Mouse (Mus musculus) embryonic facial prominence, embryonic 13.5 days (tissue): ENCODE data around the gene Gm21962. TPM values are rescaled to one million over a fixed set of nuclear protein-coding genes. Genes with fewer than 3 reads are reported as not detected.

Experiments used
- ATAC-seq: fragments of 200-750 bp; cut with Nextera tagmentation; 2 replicates; pipeline ENCODE4 v1.8.0; 2017; ENCODE audit warnings: low read depth; ENCODE audit not compliant: insufficient number of reproducible peaks, insufficient read depth, low FRiP score, low TSS enrichment
- H3K27ac ChIP-seq: fragments of 300-500 bp; sonication (generic); 2 replicates; pipeline ENCODE4 v1.5.1; 2015; ENCODE audit warnings: moderate library complexity, mild to moderate bottlenecking, inconsistent platforms
- H3K27me3 ChIP-seq: fragments of 300-500 bp; sonication (generic); 2 replicates; pipeline ENCODE4 v1.6.1; 2015; ENCODE audit warnings: mild to moderate bottlenecking, inconsistent platforms
- H3K36me3 ChIP-seq: fragments of 300-500 bp; sonication (generic); 2 replicates; pipeline ENCODE4 v1.6.1; 2015; ENCODE audit warnings: mild to moderate bottlenecking, inconsistent platforms
- H3K4me1 ChIP-seq: fragments of 300-500 bp; sonication (generic); 2 replicates; pipeline ENCODE4 v1.6.1; 2015; ENCODE audit warnings: inconsistent platforms
- H3K4me2 ChIP-seq: fragments of 300-500 bp; sonication (generic); 2 replicates; pipeline ENCODE4 v1.6.1; 2015; ENCODE audit warnings: moderate library complexity, mild to moderate bottlenecking, inconsistent platforms
- H3K4me3 ChIP-seq: fragments of 300-500 bp; sonication (generic); 2 replicates; pipeline ENCODE4 v1.5.1; 2015; ENCODE audit warnings: mild to moderate bottlenecking, inconsistent platforms
- H3K9ac ChIP-seq: fragments of 300-500 bp; sonication (generic); 2 replicates; pipeline ENCODE4 v1.6.1; 2015; ENCODE audit warnings: mild to moderate bottlenecking, inconsistent platforms
- H3K9me3 ChIP-seq: fragments of 300-500 bp; sonication (generic); 2 replicates; pipeline ENCODE4 v1.6.1; 2016; ENCODE audit warnings: inconsistent platforms
- WGBS: fragments of 180-500 bp; shearing (Covaris S2); methylation state at CpG from one replicate; pipeline ENCODE4 v1.1.7; 2015; ENCODE audit warnings: mixed read lengths; 5-methylcytosine and 5-hydroxymethylcytosine counted together
- polyA plus RNA-seq: library from polyadenylated mRNA; unstranded; fragments of >200 nt; fragmentation: Nextera tagmentation; extraction: Ambion mirVana; gene quantifications from 2 replicates; pipeline ENCODE4 v1.2.1, GENCODE M21; 2015

Gene Gm21962
- polyA plus RNA-seq, 1 experiment from 2014 or later, result not detected

GRCm38 (mm10) chr3:137644947-137645346 lies 26.4 kb upstream of the Gm21962 start:
- 63% methylated on average over 6 of the region's 6 CpGs for WGBS
- Histone ChIP-seq H3K9me3 (no peaks in the 10 kb centered on the region), H3K4me3 (no peak overlapping the region), H3K9ac (no peak overlapping the region), H3K4me2 (no peak overlapping the region), H3K4me1 (no peaks in the 10 kb centered on the region; the same call in 1 of the 2 replicates), H3K27me3 (no peaks in the 10 kb centered on the region), H3K27ac (no peak overlapping the region), H3K36me3 (no peaks in the 10 kb centered on the region)
- ATAC-seq, result no peak

GRCm38 (mm10) chr3:137647427-137648100 lies 23.8 kb upstream of the Gm21962 start:
- ATAC-seq, result no peak
- no peaks in the 10 kb centered on the region for H3K36me3 ChIP-seq
- H3K27ac ChIP-seq, result 0 out of 2 replicates have a peak overlapping the region, but pooled peaks have one; percentile 22
- 50% methylated on average over 12 of the region's 12 CpGs for WGBS
- no peak overlapping the region for H3K4me2 ChIP-seq
- H3K9me3 ChIP-seq, result no peaks in the 10 kb centered on the region
- no peak overlapping the region for H3K4me3 ChIP-seq
- H3K4me1 ChIP-seq, result no peaks in the 10 kb centered on the region; the same call in 1 of the 2 replicates
- no peak overlapping the region for H3K9ac ChIP-seq
- no peaks in the 10 kb centered on the region for H3K27me3 ChIP-seq

GRCm38 (mm10) chr3:137649112-137649511 lies 22.2 kb upstream of the Gm21962 start:
- Histone ChIP-seq H3K27ac (no peak overlapping the region), H3K4me1 (no peaks in the 10 kb centered on the region; the same call in 1 of the 2 replicates), H3K36me3 (no peaks in the 10 kb centered on the region), H3K9ac (no peak overlapping the region), H3K9me3 (no peaks in the 10 kb centered on the region), H3K4me3 (no peak overlapping the region), H3K27me3 (no peaks in the 10 kb centered on the region), H3K4me2 (no peak overlapping the region)
- no peak for ATAC-seq
- 70% methylated on average over 5 of the region's 5 CpGs for WGBS

- H3K4me2 ChIP-seq, result no peak overlapping the region
- H3K4me3 ChIP-seq, result no peak overlapping the region
- no peaks in the 10 kb centered on the region for H3K36me3 ChIP-seq
- H3K9me3 ChIP-seq, result no peaks in the 10 kb centered on the region
- H3K4me1 ChIP-seq, result no peaks in the 10 kb centered on the region; the same call in 1 of the 2 replicates
- H3K9ac ChIP-seq, result no peak overlapping the region
- no peak for ATAC-seq
- WGBS, result 84% methylated on average over 2 of the region's 2 CpGs
- H3K27ac ChIP-seq, result no peak overlapping the region
- no peaks in the 10 kb centered on the region for H3K27me3 ChIP-seq
Measured at GRCm38 (mm10) chr3:137652853-137653252, 18.5 kb upstream of the Gm21962 start.

- no peak overlapping the region for H3K27ac ChIP-seq
- H3K4me3 ChIP-seq, result no peak overlapping the region
- WGBS, result 16% methylated on average over 3 of the region's 3 CpGs
- no peaks in the 10 kb centered on the region for H3K9me3 ChIP-seq
- no peaks in the 10 kb centered on the region for H3K36me3 ChIP-seq
- no peak for ATAC-seq
- H3K9ac ChIP-seq, result no peak overlapping the region
- no peak overlapping the region for H3K4me2 ChIP-seq
- H3K27me3 ChIP-seq, result no peaks in the 10 kb centered on the region
- peaks cover 14% of the 10 kb centered on the region for H3K4me1 ChIP-seq
Measured at GRCm38 (mm10) chr3:137680923-137681322, 9.6 kb downstream of the Gm21962 start.

GRCm38 (mm10) chr3:137682911-137683806 lies 11.8 kb downstream of the Gm21962 start:
- Histone ChIP-seq H3K9me3 (no peaks in the 10 kb centered on the region), H3K27me3 (no peaks in the 10 kb centered on the region), H3K27ac (peak overlapping the region; percentile 74), H3K9ac (no peak overlapping the region), H3K4me1 (peaks cover 14% of the 10 kb centered on the region), H3K4me2 (peak overlapping the region; percentile 31), H3K36me3 (no peaks in the 10 kb centered on the region), H3K4me3 (no peak overlapping the region)
- peak; percentile 67; the same call in 1 of the 2 replicates for ATAC-seq
- 19% methylated on average over 7 of the region's 7 CpGs for WGBS

GRCm38 (mm10) chr3:137683807-137684403 lies 12.6 kb downstream of the Gm21962 start:
- Histone ChIP-seq H3K36me3 (no peaks in the 10 kb centered on the region), H3K4me3 (no peak overlapping the region), H3K27me3 (no peaks in the 10 kb centered on the region), H3K4me2 (peak overlapping the region; percentile 31), H3K9me3 (no peaks in the 10 kb centered on the region), H3K4me1 (peaks cover 14% of the 10 kb centered on the region), H3K9ac (no peak overlapping the region), H3K27ac (peak overlapping the region; percentile 48; the same call in 1 of the 2 replicates)
- ATAC-seq, result 0 out of 2 replicates have a peak, but pooled peaks have one; percentile 15
- 15% methylated on average over 6 of the region's 6 CpGs for WGBS

GRCm38 (mm10) chr3:137686932-137687331 lies 15.6 kb downstream of the Gm21962 start:
- no peaks in the 10 kb centered on the region for H3K36me3 ChIP-seq
- WGBS, result 91% methylated on average over 2 of the region's 2 CpGs
- H3K27ac ChIP-seq, result no peak overlapping the region
- peaks cover 16% of the 10 kb centered on the region for H3K4me1 ChIP-seq
- H3K27me3 ChIP-seq, result no peaks in the 10 kb centered on the region
- ATAC-seq, result no peak
- H3K4me2 ChIP-seq, result no peak overlapping the region
- no peak overlapping the region for H3K9ac ChIP-seq
- no peak overlapping the region for H3K4me3 ChIP-seq
- H3K9me3 ChIP-seq, result no peaks in the 10 kb centered on the region

GRCm38 (mm10) chr3:137691503-137691902 lies 20.2 kb downstream of the Gm21962 start:
- Histone ChIP-seq H3K36me3 (no peaks in the 10 kb centered on the region), H3K9me3 (no peaks in the 10 kb centered on the region), H3K27ac (no peak overlapping the region), H3K4me2 (no peak overlapping the region), H3K4me3 (no peak overlapping the region), H3K27me3 (no peaks in the 10 kb centered on the region), H3K4me1 (0 out of 2 replicates have a peak, but pooled peaks cover 3% of the 10 kb centered on the region), H3K9ac (no peak overlapping the region)
- ATAC-seq, result no peak

- no peak overlapping the region for H3K4me2 ChIP-seq
- no peaks in the 10 kb centered on the region for H3K4me1 ChIP-seq
- no peak overlapping the region for H3K9ac ChIP-seq
- WGBS, result 70% methylated on average over 2 of the region's 2 CpGs
- no peak overlapping the region for H3K4me3 ChIP-seq
- no peaks in the 10 kb centered on the region for H3K9me3 ChIP-seq
- H3K27me3 ChIP-seq, result no peaks in the 10 kb centered on the region
- H3K36me3 ChIP-seq, result no peaks in the 10 kb centered on the region
- H3K27ac ChIP-seq, result no peak overlapping the region
- ATAC-seq, result no peak
Measured at GRCm38 (mm10) chr3:137715946-137716345, 44.6 kb downstream of the Gm21962 start.

GRCm38 (mm10) chr3:137716573-137717157 lies 45.3 kb downstream of the Gm21962 start:
- Histone ChIP-seq H3K9ac (no peak overlapping the region), H3K27ac (no peak overlapping the region), H3K36me3 (no peaks in the 10 kb centered on the region), H3K9me3 (no peaks in the 10 kb centered on the region), H3K4me1 (no peaks in the 10 kb centered on the region), H3K4me2 (no peak overlapping the region), H3K4me3 (no peak overlapping the region), H3K27me3 (no peaks in the 10 kb centered on the region)
- WGBS, result 35% methylated on average over 3 of the region's 3 CpGs
- no peak for ATAC-seq
